Mouse (Mus musculus): Measurements from ENCODE around the gene Gm42878.
"Not testable (repeated sequence)": the region's sequence is repeated elsewhere in the genome, so short reads cannot be mapped to it uniquely, and the experiment has no call there.

- not testable (repeated sequence) for TF ChIP-seq POLR2A (IDR thresholded peaks at IDR 0.05; ENCODE audit: extremely low read depth, insufficient read depth, low read length); CTCF (IDR thresholded peaks at IDR 0.05; ENCODE audit: low read depth, low read length)
These were observed 43.8 kb downstream of the Gm42878 start for GRCm38 (mm10) chr5:121501424-121501996.
